9 mouse cellular contexts compared by ENCODE assay signal in the genomic region with DNA sequence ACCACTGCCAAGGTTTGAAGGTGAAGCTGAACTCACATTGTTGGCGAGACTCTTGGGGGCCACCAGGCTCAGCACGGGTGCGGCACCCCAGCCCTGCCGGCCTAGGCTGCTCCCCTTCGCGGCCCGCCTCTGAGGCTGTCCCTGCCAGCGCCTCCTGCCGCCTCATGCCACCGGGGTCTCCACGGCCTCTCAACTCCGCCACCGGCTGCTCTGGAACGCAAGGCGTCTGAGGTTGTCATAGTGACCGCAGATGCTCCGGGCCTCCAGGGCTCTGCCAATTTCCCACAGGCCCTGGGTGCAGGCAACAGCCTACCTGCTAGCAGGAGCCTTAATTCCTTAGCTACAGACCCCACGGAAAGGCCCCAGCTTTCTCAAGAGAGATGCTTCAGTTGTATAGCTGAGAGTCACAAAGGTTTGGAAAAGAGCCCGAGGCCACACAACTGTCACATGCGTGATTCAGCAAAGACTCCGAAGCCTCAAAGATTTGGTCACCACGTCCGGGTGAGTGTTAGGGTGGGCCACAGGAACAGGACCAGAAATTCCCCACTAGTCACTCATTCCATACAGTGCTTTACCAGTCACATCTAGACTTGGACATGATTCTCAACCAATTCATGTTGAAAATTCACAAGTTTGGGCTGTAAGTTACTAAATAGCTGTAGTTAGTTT. TPM values are rescaled to one million over a fixed set of nuclear protein-coding genes. Genes with fewer than 3 reads are reported as not detected.
DNase-seq lines count a peak whose midpoint lies in the region; ATAC-seq and TF ChIP-seq lines count a peak whose summit lies in the region.
"Had no signal": no experiment of that assay in that cellular context is flagged by ENCODE, and none has a peak within 500 bp of the region (broad histone marks: within the 10 kb centered on the region; RNA-seq: fewer than 3 reads in every experiment).

A gene (minus strand): TSS at position 228 of the 669 bp plus-strand sequence.

- no peak within 1 kb of the TSS for H3K27ac ChIP-seq in thymus, adult 2 months (ENCODE audit: control insufficient read depth, insufficient read depth, low read length)
- H3K27ac ChIP-seq in forebrain, embryonic 11.5 days (ENCODE audit: low read depth, low read length), result no peak within 1 kb of the TSS
- H3K27ac ChIP-seq in kidney, adult 2 months (ENCODE audit: insufficient read depth, low read depth, low read length), result no peak within 1 kb of the TSS
- H3K27ac ChIP-seq: gastrocnemius, adult 2 months; liver, embryonic 15.5 days had no signal

- peak; percentile 8 for DNase-seq in thymus, postnatal 14 days
- no peak for DNase-seq in thymus, adult 2 months
- DNase-seq in forebrain, embryonic 11.5 days (ENCODE audit: low spot score), result peak; percentile 69
- DNase-seq in urinary bladder, postnatal 4 days (ENCODE audit: low spot score in 2 of 2), result no peak
- DNase-seq in kidney, adult 2 months, result no peak
- DNase-seq in frontal cortex, postnatal 36 days (ENCODE audit: low spot score in 2 of 2), result no peak
- DNase-seq: gastrocnemius, adult 2 months had no signal

- H3K4me2 ChIP-seq in forebrain, embryonic 11.5 days (ENCODE audit: low read depth, low read length, severe bottlenecking), result peak within 1 kb of the TSS; percentile 31
- H3K4me2 ChIP-seq: liver, embryonic 15.5 days had no signal

- WGBS in thymus, adult 2 months, result 32% methylated on average over 23 of the region's 23 CpGs
- 19% methylated on average over 23 of the region's 23 CpGs for WGBS in forebrain, embryonic 11.5 days
- 25% methylated on average over 23 of the region's 23 CpGs for WGBS in kidney, adult 2 months

- ATAC-seq in forebrain, embryonic 11.5 days (replicated peaks; ENCODE audit: low FRiP score), result peak; percentile 65; the same call in 1 of the 2 replicates
- ATAC-seq in megakaryocyte-erythroid progenitor cell, adult 5-6 weeks (replicated peaks; ENCODE audit: low FRiP score, low TSS enrichment, poor library complexity, severe bottlenecking), result peak; percentile 50

- no peak for TF ChIP-seq POLR2A in thymus, adult 2 months (IDR thresholded peaks at IDR 0.05; ENCODE audit: control insufficient read depth, extremely low read depth, insufficient read depth, low read length, poor library complexity)
- TF ChIP-seq POLR2A in kidney, adult 2 months (IDR thresholded peaks at IDR 0.05; ENCODE audit: low read depth, low read length), result no peak

- no peak within 1 kb of the TSS for H3K4me3 ChIP-seq in thymus, adult 2 months (ENCODE audit: control insufficient read depth, insufficient read depth, low read length)
- H3K4me3 ChIP-seq in forebrain, embryonic 11.5 days (ENCODE audit: low read depth, low read length), result no peak within 1 kb of the TSS
- H3K4me3 ChIP-seq in kidney, adult 2 months (ENCODE audit: insufficient read depth, low read depth, low read length), result no peak within 1 kb of the TSS
- H3K4me3 ChIP-seq: gastrocnemius, adult 2 months; liver, embryonic 15.5 days had no signal

- H3K4me1 ChIP-seq in thymus, adult 2 months (replicated peaks; ENCODE audit: control insufficient read depth, insufficient read depth, low read length), result no peaks in the 10 kb centered on the region; the same call in 1 of the 2 replicates
- H3K4me1 ChIP-seq in forebrain, embryonic 11.5 days (replicated peaks; ENCODE audit: control insufficient read depth, insufficient read depth, low read length), result no peaks in the 10 kb centered on the region
- no peaks in the 10 kb centered on the region for H3K4me1 ChIP-seq in kidney, adult 2 months (ENCODE audit: control insufficient read depth, insufficient read depth, low read length)
- H3K4me1 ChIP-seq: liver, embryonic 15.5 days had no signal

- no peaks in the 10 kb centered on the region for H3K27me3 ChIP-seq in thymus, adult 2 months (ENCODE audit: control insufficient read depth, insufficient read depth, low read length)
- no peaks in the 10 kb centered on the region for H3K27me3 ChIP-seq in forebrain, embryonic 11.5 days (ENCODE audit: control insufficient read depth, insufficient read depth, low read length)
- H3K27me3 ChIP-seq in kidney, adult 2 months (replicated peaks; ENCODE audit: control insufficient read depth, insufficient read depth, low read length), result peaks cover 2% of the 10 kb centered on the region; the same call in 1 of the 2 replicates

- H3K9ac ChIP-seq in forebrain, embryonic 11.5 days (ENCODE audit: low read length), result no peak within 1 kb of the TSS
- H3K9ac ChIP-seq: liver, embryonic 15.5 days had no signal

- H3K9me3 ChIP-seq in forebrain, embryonic 11.5 days (ENCODE audit: control insufficient read depth, low read length), result no peaks in the 10 kb centered on the region
- H3K9me3 ChIP-seq: liver, embryonic 15.5 days had no signal

- TF ChIP-seq CTCF in thymus, adult 2 months (IDR thresholded peaks at IDR 0.05; ENCODE audit: borderline replicate concordance, control insufficient read depth, extremely low read depth, insufficient read depth, low read length, poor library complexity), result no peak
- no peak for TF ChIP-seq CTCF in kidney, adult 2 months (conservative IDR thresholded peaks at IDR 0.05; ENCODE audit: insufficient read depth, insufficient read length, low read depth, low read length)

- H3K36me3 ChIP-seq in thymus, adult 2 months (ENCODE audit: control insufficient read depth, insufficient read depth, low read length), result no peaks in the 10 kb centered on the region
- H3K36me3 ChIP-seq in forebrain, embryonic 11.5 days (ENCODE audit: control insufficient read depth, insufficient read depth, low read length), result no peaks in the 10 kb centered on the region
- H3K36me3 ChIP-seq in kidney, adult 2 months (ENCODE audit: control insufficient read depth, insufficient read depth, low read length), result no peaks in the 10 kb centered on the region
- H3K36me3 ChIP-seq: liver, embryonic 15.5 days had no signal

RNA-seq across cellular contexts. Expression of the gene that starts here (rescaled TPM):
- 0.19 TPM in 1 of 2 replicates, not detected in the other for polyA plus RNA-seq in thymus, adult 2 months (2012; rRNA removed)
- polyA plus RNA-seq in forebrain, embryonic 11.5 days (2014; fragmentation: Nextera tagmentation; extraction: Ambion mirVana), result not detected in 2 replicates
- not detected in 2 replicates for total RNA-seq in megakaryocyte-erythroid progenitor cell, adult 5-6 weeks (2014; fragmentation: Nextera tagmentation)
- total RNA-seq in megakaryocyte-erythroid progenitor cell, adult 5-6 weeks (2017), result not detected in 2 replicates
- not detected in 2 replicates for polyA plus RNA-seq in kidney, adult 2 months (2012; rRNA removed)
- total RNA-seq: gastrocnemius, adult 2 months had no signal
- polyA plus RNA-seq: liver, embryonic 15.5 days had no signal

Comparison
In these comparisons a context has a peak if more than half of its experiments do, and no peak if none do; other contexts are left out.
1. Peak in DNase-seq, ATAC-seq and H3K4me2 ChIP-seq in forebrain, embryonic 11.5 days; RNA of the gene not detected or under 1 TPM.
2. Peak in ATAC-seq in megakaryocyte-erythroid progenitor cell, adult 5-6 weeks; RNA of the gene not detected or under 1 TPM.